Mouse (Mus musculus) c-Kit-positive CD71-positive TER-119-negative erythroid progenitor cells, embryonic 14.5 days (primary cell): ENCODE data around the gene Deaf1.
"Not testable (repeated sequence)": the region's sequence is repeated elsewhere in the genome, so short reads cannot be mapped to it uniquely, and the experiment has no call there.

Experiments used
- DNase-seq: peaks from one replicate; pipeline ENCODE4 v3.0.0-alpha.2; 2013; ENCODE audit warnings: low read depth

The Deaf1 gene

DNA sequence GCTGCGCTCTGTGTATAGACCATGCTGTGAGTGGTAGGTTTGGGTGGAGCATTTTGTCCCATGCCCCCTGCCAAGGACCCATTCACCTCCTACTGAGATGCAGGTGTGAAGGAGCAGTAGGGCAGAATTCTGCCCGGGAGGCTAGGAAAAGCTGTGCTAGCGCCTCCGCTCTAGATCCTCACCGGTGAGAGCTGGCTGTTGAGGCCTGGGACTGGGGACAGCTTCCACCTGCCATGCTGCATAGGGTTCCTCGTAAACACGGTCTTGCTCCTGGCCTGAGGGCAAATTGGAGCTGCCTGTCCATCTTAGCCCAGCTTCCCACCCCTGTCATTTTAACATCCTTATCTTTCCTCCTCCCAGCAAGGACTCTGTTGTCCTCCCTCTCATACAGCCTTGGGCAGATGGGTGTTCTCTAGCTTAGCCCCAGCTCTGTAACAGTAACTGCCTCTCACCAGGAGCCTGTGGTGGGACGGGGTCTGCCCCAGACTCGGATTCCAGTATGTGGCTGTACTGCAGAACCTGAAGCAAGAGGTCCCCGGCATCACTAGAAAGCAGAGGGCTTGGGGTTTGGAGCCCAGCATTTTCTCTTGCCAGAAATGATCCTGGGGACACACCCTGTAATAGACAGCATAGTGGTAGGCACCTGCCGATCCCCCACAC is 63.3 kb downstream of the Deaf1 start:
- DNase-seq = no peak

DNA sequence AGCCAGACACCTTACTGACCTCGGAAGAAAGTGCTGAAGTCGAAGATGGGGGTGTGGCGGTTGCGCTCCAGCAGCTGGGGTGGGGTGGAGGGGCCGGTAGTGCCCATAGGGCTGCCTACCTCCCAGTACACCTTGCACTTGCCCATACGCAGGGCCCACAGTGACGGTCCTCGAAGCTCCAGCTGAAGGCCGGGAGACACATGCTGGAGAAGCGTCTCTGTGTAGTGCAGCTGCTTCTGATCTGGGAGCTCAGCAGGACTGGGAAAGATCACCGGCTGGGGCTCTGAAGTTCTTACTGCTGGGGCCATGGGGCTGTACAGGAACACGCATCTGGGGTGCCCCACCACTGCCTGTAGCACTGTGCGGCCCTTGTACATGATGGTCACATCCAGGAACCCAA is 63.9 kb downstream of the Deaf1 start:
- no peak for DNase-seq

- DNase-seq = no peak
Observed at GRCm38 (mm10) chr7:141261480-141261879, 66.0 kb downstream of the Deaf1 start.

DNA sequence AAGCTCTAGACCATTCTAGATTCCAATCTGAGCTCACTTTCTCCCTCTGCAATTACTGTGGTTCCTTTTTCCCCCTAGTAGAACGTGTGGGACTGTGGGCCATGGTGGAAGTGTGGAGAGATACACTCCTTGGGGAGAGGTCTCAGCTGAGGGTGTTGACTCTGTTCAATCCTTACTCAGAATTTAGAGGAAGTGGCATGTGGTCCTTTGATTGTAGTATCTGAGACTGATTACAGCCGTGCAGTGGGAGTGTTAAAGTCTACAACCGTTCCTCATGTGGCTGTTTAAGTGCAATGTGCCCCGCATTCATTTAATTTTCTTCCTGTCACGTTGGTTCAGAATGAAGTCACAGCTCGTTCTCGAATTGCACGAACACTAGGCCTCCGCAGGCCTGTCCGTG is 71.3 kb downstream of the Deaf1 start:
- DNase-seq = no peak

- not testable (repeated sequence) for DNase-seq
Observed at GRCm38 (mm10) chr7:141250486-141250885, 77.0 kb downstream of the Deaf1 start.
